Mouse (Mus musculus): Measurements from ENCODE around the gene Mafg. TPM values are rescaled to one million over a fixed set of nuclear protein-coding genes. Genes with fewer than 3 reads are reported as not detected.
A peak's percentile ranks its signal among the peaks of the same experiment; 100 is the strongest.

The Mafg gene
- polyA plus RNA-seq, 1 experiment: 86.9 TPM

- peaks cover 4% of the 10 kb centered on the region for H3K4me1 ChIP-seq (ENCODE audit: control insufficient read depth, insufficient read depth, low read length)
- WGBS: under 1% methylated on average over 68 of the region's 75 CpGs
- peak within 1 kb of the TSS; percentile 91 for H3K4me3 ChIP-seq (replicated peaks; ENCODE audit: control insufficient read depth, low read depth, low read length)
- peak within 1 kb of the TSS; percentile 97 for H3K27ac ChIP-seq (ENCODE audit: control insufficient read depth, insufficient read depth, low read depth, low read length, poor library complexity)
- peak; percentile 91 for TF ChIP-seq POLR2A (IDR thresholded peaks at IDR 0.05; ENCODE audit: borderline replicate concordance, control insufficient read depth, low read depth, low read length)
- TF ChIP-seq CTCF (IDR thresholded peaks at IDR 0.05; ENCODE audit: control insufficient read depth, insufficient read depth, low read length): peak; percentile 23; the same call in 1 of the 2 replicates
Observed at GRCm38 (mm10) chr11:120581490-120582267, 51.7 kb downstream of the Mafg start, which contains the start of gene Arhgdia. Arhgdia (minus strand) TSS chr11:120581624.

GRCm38 (mm10) chr11:120580871-120581331 lies 52.5 kb downstream of the Mafg start:
- H3K27ac ChIP-seq (ENCODE audit: control insufficient read depth, insufficient read depth, low read depth, low read length, poor library complexity): peak overlapping the region; percentile 97
- TF ChIP-seq CTCF (IDR thresholded peaks at IDR 0.05; ENCODE audit: control insufficient read depth, insufficient read depth, low read length): no peak
- no peak for TF ChIP-seq POLR2A (IDR thresholded peaks at IDR 0.05; ENCODE audit: borderline replicate concordance, control insufficient read depth, low read depth, low read length)

GRCm38 (mm10) chr11:120580190-120580589 lies 53.2 kb downstream of the Mafg start:
- H3K27ac ChIP-seq (ENCODE audit: control insufficient read depth, insufficient read depth, low read depth, low read length, poor library complexity): peak overlapping the region; percentile 97
- peaks cover 4% of the 10 kb centered on the region for H3K4me1 ChIP-seq (ENCODE audit: control insufficient read depth, insufficient read depth, low read length)
- 31% methylated on average over 7 of the region's 7 CpGs for WGBS
- H3K4me3 ChIP-seq (replicated peaks; ENCODE audit: control insufficient read depth, low read depth, low read length): peak overlapping the region; percentile 91
- TF ChIP-seq CTCF (IDR thresholded peaks at IDR 0.05; ENCODE audit: control insufficient read depth, insufficient read depth, low read length): no peak
- TF ChIP-seq POLR2A (IDR thresholded peaks at IDR 0.05; ENCODE audit: borderline replicate concordance, control insufficient read depth, low read depth, low read length): no peak

More at GRCm38 (mm10) chr11:120580871-120581331, 52.5 kb downstream of the Mafg start:
- under 1% methylated on average over 44 of the region's 44 CpGs for WGBS
- H3K4me1 ChIP-seq (ENCODE audit: control insufficient read depth, insufficient read depth, low read length): peaks cover 4% of the 10 kb centered on the region
- H3K4me3 ChIP-seq (replicated peaks; ENCODE audit: control insufficient read depth, low read depth, low read length): peak overlapping the region; percentile 91

GRCm38 (mm10) chr11:120579316-120580107 lies 53.9 kb downstream of the Mafg start:
- WGBS: 67% methylated on average over 15 of the region's 15 CpGs
- Histone ChIP-seq H3K27ac (ENCODE audit: control insufficient read depth, insufficient read depth, low read depth, low read length, poor library complexity) (peak overlapping the region; percentile 62), H3K4me3 (replicated peaks; ENCODE audit: control insufficient read depth, low read depth, low read length) (peak overlapping the region; percentile 91), H3K4me1 (ENCODE audit: control insufficient read depth, insufficient read depth, low read length) (peaks cover 4% of the 10 kb centered on the region)
- TF ChIP-seq POLR2A (IDR thresholded peaks at IDR 0.05; ENCODE audit: borderline replicate concordance, control insufficient read depth, low read depth, low read length) (no peak), CTCF (IDR thresholded peaks at IDR 0.05; ENCODE audit: control insufficient read depth, insufficient read depth, low read length) (peak; percentile 73)

- Histone ChIP-seq H3K27ac (ENCODE audit: control insufficient read depth, insufficient read depth, low read depth, low read length, poor library complexity) (no peak overlapping the region), H3K4me1 (ENCODE audit: control insufficient read depth, insufficient read depth, low read length) (peaks cover 6% of the 10 kb centered on the region), H3K4me3 (replicated peaks; ENCODE audit: control insufficient read depth, low read depth, low read length) (no peak overlapping the region)
- 88% methylated on average over 11 of the region's 11 CpGs for WGBS
- TF ChIP-seq POLR2A (IDR thresholded peaks at IDR 0.05; ENCODE audit: borderline replicate concordance, control insufficient read depth, low read depth, low read length) (no peak), CTCF (IDR thresholded peaks at IDR 0.05; ENCODE audit: control insufficient read depth, insufficient read depth, low read length) (no peak)
Observed at GRCm38 (mm10) chr11:120578694-120579243, 54.6 kb downstream of the Mafg start.

GRCm38 (mm10) chr11:120578024-120578693 lies 55.2 kb downstream of the Mafg start:
- Histone ChIP-seq H3K4me3 (replicated peaks; ENCODE audit: control insufficient read depth, low read depth, low read length) (no peak overlapping the region), H3K4me1 (ENCODE audit: control insufficient read depth, insufficient read depth, low read length) (peaks cover 6% of the 10 kb centered on the region), H3K27ac (ENCODE audit: control insufficient read depth, insufficient read depth, low read depth, low read length, poor library complexity) (no peak overlapping the region)
- WGBS: 84% methylated on average over 10 of the region's 10 CpGs
- TF ChIP-seq CTCF (IDR thresholded peaks at IDR 0.05; ENCODE audit: control insufficient read depth, insufficient read depth, low read length): no peak

- TF ChIP-seq POLR2A (IDR thresholded peaks at IDR 0.05; ENCODE audit: borderline replicate concordance, control insufficient read depth, low read depth, low read length) (no peak), CTCF (IDR thresholded peaks at IDR 0.05; ENCODE audit: control insufficient read depth, insufficient read depth, low read length) (0 out of 2 replicates have a peak, but pooled peaks have one; percentile 12)
- H3K4me3 ChIP-seq (replicated peaks; ENCODE audit: control insufficient read depth, low read depth, low read length): no peak overlapping the region
- H3K4me1 ChIP-seq (ENCODE audit: control insufficient read depth, insufficient read depth, low read length): peaks cover 4% of the 10 kb centered on the region
- 67% methylated on average over 7 of the region's 7 CpGs for WGBS
- no peak overlapping the region for H3K27ac ChIP-seq (ENCODE audit: control insufficient read depth, insufficient read depth, low read depth, low read length, poor library complexity)
Observed at GRCm38 (mm10) chr11:120577211-120578023, 56.0 kb downstream of the Mafg start.

All from bone marrow, adult 2 months (tissue).